Mouse (Mus musculus): Measurements from ENCODE around the gene Ppp1r2. TPM values are rescaled to one million over a fixed set of nuclear protein-coding genes. Genes with fewer than 3 reads are reported as not detected.
"Not testable (repeated sequence)": the region's sequence is repeated elsewhere in the genome, so short reads cannot be mapped to it uniquely, and the experiment has no call there.

The Ppp1r2 gene
- total RNA-seq (2021) = 70.9 and 74.0 TPM in 2 replicates
- long read RNA-seq, full-length matches to known transcripts = 101 of 118 reads
- long read RNA-seq, partial matches to known transcripts = 7 of 118 reads
- long read RNA-seq, other reads (novel, unspliced or antisense) = 10 of 118 reads

GRCm38 (mm10) chr16:31274674-31275460, at the start of gene Ppp1r2:
Gene Ppp1r2, minus strand, starts transcription at chr16:31275277.
- peak; percentile 97 for DNase-seq

- DNase-seq = no peak
Measured at GRCm38 (mm10) chr16:31321501-31321900, 46.4 kb upstream of the Ppp1r2 start.

- DNase-seq = no peak
Measured at GRCm38 (mm10) chr16:31320954-31321353, 45.9 kb upstream of the Ppp1r2 start.

- not testable (repeated sequence) for DNase-seq
Measured at GRCm38 (mm10) chr16:31319723-31320122, 44.6 kb upstream of the Ppp1r2 start.

GRCm38 (mm10) chr16:31319316-31319715, 44.2 kb upstream of the Ppp1r2 start:
- no peak for DNase-seq

GRCm38 (mm10) chr16:31318418-31318817, 43.3 kb upstream of the Ppp1r2 start:
- DNase-seq = no peak

GRCm38 (mm10) chr16:31316246-31317143, 41.4 kb upstream of the Ppp1r2 start:
- DNase-seq = not testable (repeated sequence)

- no peak for DNase-seq
Measured at GRCm38 (mm10) chr16:31315294-31315693, 40.2 kb upstream of the Ppp1r2 start.

- DNase-seq = no peak
Measured at GRCm38 (mm10) chr16:31314497-31315233, 39.6 kb upstream of the Ppp1r2 start, which contains the start of gene Apod. Gene Apod, minus strand, starts transcription at chr16:31314808.

GRCm38 (mm10) chr16:31313611-31314010, 38.5 kb upstream of the Ppp1r2 start:
- no peak for DNase-seq

GRCm38 (mm10) chr16:31312296-31312695, 37.2 kb upstream of the Ppp1r2 start:
- no peak for DNase-seq

GRCm38 (mm10) chr16:31305199-31305919, 30.3 kb upstream of the Ppp1r2 start:
- DNase-seq = no peak

GRCm38 (mm10) chr16:31303276-31303675, 28.2 kb upstream of the Ppp1r2 start:
- no peak for DNase-seq

- DNase-seq = no peak
Measured at GRCm38 (mm10) chr16:31300883-31301532, 25.9 kb upstream of the Ppp1r2 start.

GRCm38 (mm10) chr16:31300467-31300866, 25.4 kb upstream of the Ppp1r2 start:
- DNase-seq = no peak

GRCm38 (mm10) chr16:31299960-31300353, 24.9 kb upstream of the Ppp1r2 start:
- no peak for DNase-seq

GRCm38 (mm10) chr16:31299164-31299959, 24.3 kb upstream of the Ppp1r2 start:
- DNase-seq = no peak

- DNase-seq = no peak
Measured at GRCm38 (mm10) chr16:31297113-31297512, 22.0 kb upstream of the Ppp1r2 start.

GRCm38 (mm10) chr16:31293761-31294160, 18.7 kb upstream of the Ppp1r2 start:
- no peak for DNase-seq

All from adrenal gland, postnatal 25 days (tissue).